Mouse (Mus musculus): ENCODE results near the gene Samd4b. TPM values are rescaled to one million over a fixed set of nuclear protein-coding genes. Genes with fewer than 3 reads are reported as not detected.

Samd4b gene
- polyA plus RNA-seq, 1 experiment from 2014 or later = 21.6 TPM

GRCm38 (mm10) chr7:28382981-28383396 is 215.0 kb downstream of the Samd4b start:
- Histone ChIP-seq H3K4me2 (no peak overlapping the region), H3K9me3 (no peaks in the 10 kb centered on the region), H3K4me1 (replicated peaks) (peaks cover 41% of the 10 kb centered on the region), H3K9ac (no peak overlapping the region), H3K27ac (peak overlapping the region; percentile 32; the same call in 1 of the 2 replicates), H3K27me3 (peaks cover 15% of the 10 kb centered on the region), H3K4me3 (no peak overlapping the region), H3K36me3 (peaks cover 27% of the 10 kb centered on the region)
- no peak for ATAC-seq (ENCODE audit: low FRiP score)
- WGBS = 77% methylated on average over 11 of the region's 11 CpGs

- Histone ChIP-seq H3K36me3 (peaks cover 22% of the 10 kb centered on the region), H3K4me1 (replicated peaks) (peaks cover 46% of the 10 kb centered on the region), H3K9ac (no peak overlapping the region), H3K9me3 (no peaks in the 10 kb centered on the region), H3K27me3 (peaks cover 21% of the 10 kb centered on the region), H3K27ac (peak overlapping the region; percentile 32; the same call in 1 of the 2 replicates), H3K4me3 (no peak overlapping the region), H3K4me2 (peak overlapping the region; percentile 44)
- no peak for ATAC-seq (ENCODE audit: low FRiP score)
- WGBS = 69% methylated on average over 10 of the region's 12 CpGs
Observed at GRCm38 (mm10) chr7:28382347-28382951, 215.5 kb downstream of the Samd4b start.

- 6% methylated on average over 20 of the region's 20 CpGs for WGBS
- H3K36me3 ChIP-seq = peaks cover 17% of the 10 kb centered on the region
- ATAC-seq (ENCODE audit: low FRiP score) = peak; percentile 6; the same call in 1 of the 2 replicates
- peak overlapping the region; percentile 61; the same call in 1 of the 2 replicates for H3K9ac ChIP-seq
- peaks cover 22% of the 10 kb centered on the region for H3K27me3 ChIP-seq
- H3K9me3 ChIP-seq = no peaks in the 10 kb centered on the region
- H3K4me3 ChIP-seq = no peak overlapping the region
- H3K27ac ChIP-seq = peak overlapping the region; percentile 76
- peaks cover 51% of the 10 kb centered on the region for H3K4me1 ChIP-seq (replicated peaks)
- H3K4me2 ChIP-seq = peak overlapping the region; percentile 44
Observed at GRCm38 (mm10) chr7:28381938-28382337, 216.0 kb downstream of the Samd4b start.

- H3K4me2 ChIP-seq = peak overlapping the region; percentile 44
- WGBS = 12% methylated on average over 30 of the region's 30 CpGs
- H3K9ac ChIP-seq = peak overlapping the region; percentile 61; the same call in 1 of the 2 replicates
- ATAC-seq (ENCODE audit: low FRiP score) = no peak
- H3K27me3 ChIP-seq = peaks cover 22% of the 10 kb centered on the region
- peak overlapping the region; percentile 76 for H3K27ac ChIP-seq
- peaks cover 14% of the 10 kb centered on the region for H3K36me3 ChIP-seq
- H3K4me1 ChIP-seq (replicated peaks) = peaks cover 56% of the 10 kb centered on the region
- H3K4me3 ChIP-seq = no peak overlapping the region
- no peaks in the 10 kb centered on the region for H3K9me3 ChIP-seq
Observed at GRCm38 (mm10) chr7:28381017-28381790, 216.7 kb downstream of the Samd4b start.

GRCm38 (mm10) chr7:28380237-28381016 is 217.5 kb downstream of the Samd4b start, which contains the start of gene Zfp36:
Zfp36 (minus strand) TSS chr7:28380253.
- 64% methylated on average over 17 of the region's 17 CpGs for WGBS
- no peaks in the 10 kb centered on the region for H3K9me3 ChIP-seq
- H3K27me3 ChIP-seq = peaks cover 22% of the 10 kb centered on the region
- peak within 1 kb of the TSS; percentile 79 for H3K9ac ChIP-seq
- peaks cover 64% of the 10 kb centered on the region for H3K4me1 ChIP-seq (replicated peaks)
- peaks cover 7% of the 10 kb centered on the region; the same call in 1 of the 2 replicates for H3K36me3 ChIP-seq
- peak within 1 kb of the TSS; percentile 80 for H3K27ac ChIP-seq
- peak within 1 kb of the TSS; percentile 53 for H3K4me3 ChIP-seq
- no peak for ATAC-seq (ENCODE audit: low FRiP score)
- peak within 1 kb of the TSS; percentile 82 for H3K4me2 ChIP-seq

- peak; percentile 50 for ATAC-seq (ENCODE audit: low FRiP score)
- no peaks in the 10 kb centered on the region for H3K9me3 ChIP-seq
- peak overlapping the region; percentile 80 for H3K27ac ChIP-seq
- H3K9ac ChIP-seq = peak overlapping the region; percentile 79
- 1% methylated on average over 53 of the region's 53 CpGs for WGBS
- peak overlapping the region; percentile 82 for H3K4me2 ChIP-seq
- peaks cover 70% of the 10 kb centered on the region for H3K4me1 ChIP-seq (replicated peaks)
- H3K27me3 ChIP-seq = peaks cover 22% of the 10 kb centered on the region
- H3K36me3 ChIP-seq = no peaks in the 10 kb centered on the region
- H3K4me3 ChIP-seq = peak overlapping the region; percentile 53
Observed at GRCm38 (mm10) chr7:28378769-28379651, 218.9 kb downstream of the Samd4b start.

- peaks cover 72% of the 10 kb centered on the region for H3K4me1 ChIP-seq (replicated peaks)
- peak overlapping the region; percentile 30; the same call in 1 of the 2 replicates for H3K27ac ChIP-seq
- no peak for ATAC-seq (ENCODE audit: low FRiP score)
Observed at GRCm38 (mm10) chr7:28378066-28378690, 219.8 kb downstream of the Samd4b start.

GRCm38 (mm10) chr7:28377190-28378065 is 220.5 kb downstream of the Samd4b start:
- 74% methylated on average over 18 of the region's 18 CpGs for WGBS
- peak overlapping the region; percentile 53 for H3K4me3 ChIP-seq
- no peak for ATAC-seq (ENCODE audit: low FRiP score)
- H3K27ac ChIP-seq = 0 out of 2 replicates have a peak overlapping the region, but pooled peaks have one; percentile 30
- H3K9ac ChIP-seq = peak overlapping the region; percentile 79
- peak overlapping the region; percentile 82 for H3K4me2 ChIP-seq
- peaks cover 22% of the 10 kb centered on the region for H3K27me3 ChIP-seq
- H3K36me3 ChIP-seq = no peaks in the 10 kb centered on the region
- no peaks in the 10 kb centered on the region for H3K9me3 ChIP-seq
- peaks cover 65% of the 10 kb centered on the region for H3K4me1 ChIP-seq (replicated peaks)

More at GRCm38 (mm10) chr7:28378066-28378690, 219.8 kb downstream of the Samd4b start:
- peak overlapping the region; percentile 82 for H3K4me2 ChIP-seq
- no peaks in the 10 kb centered on the region for H3K36me3 ChIP-seq
- 46% methylated on average over 32 of the region's 32 CpGs for WGBS
- no peaks in the 10 kb centered on the region for H3K9me3 ChIP-seq
- peak overlapping the region; percentile 79 for H3K9ac ChIP-seq
- peaks cover 22% of the 10 kb centered on the region for H3K27me3 ChIP-seq
- H3K4me3 ChIP-seq = peak overlapping the region; percentile 53

GRCm38 (mm10) chr7:28376011-28376771 is 221.8 kb downstream of the Samd4b start:
- Histone ChIP-seq H3K4me3 (peak overlapping the region; percentile 42), H3K4me2 (peak overlapping the region; percentile 62), H3K4me1 (replicated peaks) (peaks cover 62% of the 10 kb centered on the region), H3K9ac (peak overlapping the region; percentile 72), H3K36me3 (no peaks in the 10 kb centered on the region), H3K9me3 (no peaks in the 10 kb centered on the region), H3K27ac (peak overlapping the region; percentile 90), H3K27me3 (peaks cover 20% of the 10 kb centered on the region)
- no peak for ATAC-seq (ENCODE audit: low FRiP score)
- 3% methylated on average over 30 of the region's 30 CpGs for WGBS

All from hindbrain, embryonic 13.5 days (tissue).